Mouse (Mus musculus): ENCODE data around the gene Gli1.

Gene Gli1

DNA sequence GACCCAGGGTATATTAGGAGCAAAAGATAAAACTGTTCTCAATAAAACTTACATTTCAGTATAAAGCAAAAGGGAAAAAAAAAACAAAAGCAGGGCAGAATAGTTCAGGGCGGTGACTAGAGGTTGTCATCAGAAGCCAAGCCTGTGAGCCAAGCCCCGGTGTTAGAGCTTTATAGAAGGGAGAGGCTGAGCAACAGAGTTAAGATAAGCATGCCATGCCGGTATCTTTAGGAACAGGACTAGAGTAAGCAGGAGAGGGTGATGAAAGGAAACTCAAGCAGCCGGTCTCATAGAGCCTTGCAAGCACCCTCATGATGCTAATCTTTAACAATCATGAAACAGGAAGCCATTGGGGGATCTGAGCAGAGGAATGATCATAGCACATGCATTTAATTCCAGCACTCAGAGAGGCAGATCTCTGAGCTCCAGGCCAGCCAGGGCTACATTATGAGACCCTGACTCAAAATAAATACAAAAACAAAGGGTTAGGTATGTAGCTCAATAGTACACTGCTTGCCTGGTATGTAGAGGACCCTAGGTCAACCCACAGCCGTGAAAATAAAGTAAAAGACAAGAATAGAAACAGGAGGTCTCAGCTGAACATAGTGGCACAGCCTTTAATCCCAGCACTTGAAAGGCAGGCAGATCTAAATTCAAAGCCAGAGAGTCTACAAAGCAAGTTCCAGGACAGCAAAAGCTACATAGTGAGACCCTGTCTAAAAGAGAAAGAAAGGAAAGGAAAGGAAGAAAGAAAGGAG is 49.7 kb downstream of the Gli1 start:
- DNase-seq (ENCODE audit: low spot score in 2 of 2) = no peak

DNA sequence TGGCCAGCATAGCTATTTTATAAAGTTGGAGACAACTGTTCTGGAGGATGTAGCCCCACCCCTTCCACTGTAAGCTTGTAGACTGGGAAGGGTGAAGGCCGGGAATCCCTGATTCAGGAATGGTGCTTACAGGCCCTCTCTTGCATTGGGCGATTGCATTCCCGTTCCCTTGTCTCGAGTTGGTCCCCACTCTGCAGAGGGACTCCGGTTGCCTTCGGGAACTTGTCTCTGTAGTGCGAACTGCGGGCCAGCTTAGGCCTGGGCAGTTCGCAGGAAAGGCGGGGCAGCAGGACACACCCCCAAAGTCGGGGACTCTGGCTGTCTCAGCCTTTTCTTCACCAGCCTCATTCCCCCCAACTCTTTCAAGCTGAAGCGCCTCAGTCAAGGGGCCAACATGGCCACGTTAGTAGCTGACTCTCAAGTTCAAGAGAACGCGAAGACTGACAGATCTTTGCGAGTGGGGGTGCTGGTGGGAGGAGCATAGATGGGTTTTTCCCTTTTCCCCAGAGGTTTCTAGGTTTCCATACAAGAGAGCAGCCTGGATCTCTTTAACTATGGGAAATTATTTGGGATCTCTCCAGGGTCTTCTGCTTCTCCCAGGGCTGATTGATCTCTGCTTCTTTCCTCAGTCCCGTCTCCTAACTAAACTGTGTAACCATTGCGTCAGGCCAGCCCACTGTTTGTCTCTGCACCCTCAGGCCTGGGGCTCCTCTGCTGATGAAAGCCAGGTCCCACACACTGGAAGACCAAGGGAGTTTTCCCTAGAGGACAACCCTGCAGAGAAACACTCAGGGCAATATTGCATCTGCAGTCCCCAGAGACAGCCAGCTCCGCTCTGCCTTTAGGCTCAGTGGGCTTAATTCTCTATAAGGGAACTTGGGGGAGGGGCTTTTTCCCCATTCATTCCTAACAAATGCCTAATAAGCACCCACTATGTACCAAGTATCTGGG is 50.6 kb downstream of the Gli1 start:
- no peak for DNase-seq (ENCODE audit: low spot score in 2 of 2)

DNA sequence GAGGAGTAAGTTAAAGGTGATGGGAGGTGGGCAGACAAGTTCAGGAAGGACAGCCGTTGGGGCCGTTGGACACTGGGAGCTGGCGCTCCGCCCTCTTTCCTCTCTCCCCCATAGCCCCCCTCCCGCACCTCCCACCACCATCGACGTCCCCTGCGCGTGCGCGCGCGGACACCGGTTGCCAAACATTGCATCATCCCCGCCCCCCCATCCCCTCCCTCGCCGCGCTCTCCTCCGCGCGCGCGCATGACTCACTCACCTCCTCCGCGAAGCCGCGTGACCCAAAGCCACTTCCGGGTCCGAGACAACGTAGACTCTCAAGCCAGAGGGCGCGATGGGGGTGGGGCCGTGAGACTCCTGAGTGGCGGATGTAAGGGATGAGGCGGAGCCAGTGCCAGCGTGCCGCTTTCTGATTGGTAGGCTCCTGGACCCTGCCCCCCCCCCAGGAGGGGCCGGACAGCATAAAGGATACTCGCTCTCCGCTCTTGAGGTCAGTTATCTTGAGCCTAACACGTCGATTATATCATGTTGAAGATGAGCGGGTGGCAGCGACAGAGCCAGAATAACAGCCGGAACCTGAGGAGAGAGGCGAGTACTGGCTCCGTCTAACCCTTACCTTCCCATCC is 51.4 kb downstream of the Gli1 start:
- peak; percentile 98 to 100 for DNase-seq (ENCODE audit: low spot score in 2 of 2)

DNA sequence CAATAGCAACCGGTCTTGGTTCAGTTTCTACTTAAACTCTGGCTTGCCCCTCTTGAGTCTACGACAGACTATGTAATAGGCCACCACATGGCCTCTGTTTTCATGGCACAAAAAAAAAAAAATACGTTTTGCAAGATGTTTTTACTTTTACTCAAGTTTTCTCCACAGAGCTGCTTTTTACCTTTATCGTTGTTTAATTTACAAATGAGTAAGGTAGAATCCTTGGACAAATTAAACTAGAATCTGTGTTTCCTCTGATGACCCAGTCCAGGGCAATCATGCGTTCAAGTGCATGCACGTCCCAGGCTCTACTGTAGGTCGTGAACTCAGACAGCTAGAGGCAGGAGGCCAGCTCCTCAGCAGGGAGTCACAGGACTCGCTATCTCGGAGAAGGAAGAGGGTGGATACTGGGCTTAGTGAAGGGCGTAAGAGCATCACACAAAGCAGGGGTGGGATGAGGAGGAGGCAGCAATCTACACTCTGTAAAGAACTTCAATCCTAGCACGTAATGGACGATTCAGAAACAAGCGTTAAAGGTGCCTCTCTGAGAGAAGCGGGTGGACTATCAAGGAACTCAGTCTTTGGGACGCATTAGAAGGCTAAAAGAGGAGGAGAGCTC is 52.1 kb downstream of the Gli1 start:
- peak in 1 of 2 experiments; percentile 39 for DNase-seq (ENCODE audit: low spot score in 2 of 2)

DNA sequence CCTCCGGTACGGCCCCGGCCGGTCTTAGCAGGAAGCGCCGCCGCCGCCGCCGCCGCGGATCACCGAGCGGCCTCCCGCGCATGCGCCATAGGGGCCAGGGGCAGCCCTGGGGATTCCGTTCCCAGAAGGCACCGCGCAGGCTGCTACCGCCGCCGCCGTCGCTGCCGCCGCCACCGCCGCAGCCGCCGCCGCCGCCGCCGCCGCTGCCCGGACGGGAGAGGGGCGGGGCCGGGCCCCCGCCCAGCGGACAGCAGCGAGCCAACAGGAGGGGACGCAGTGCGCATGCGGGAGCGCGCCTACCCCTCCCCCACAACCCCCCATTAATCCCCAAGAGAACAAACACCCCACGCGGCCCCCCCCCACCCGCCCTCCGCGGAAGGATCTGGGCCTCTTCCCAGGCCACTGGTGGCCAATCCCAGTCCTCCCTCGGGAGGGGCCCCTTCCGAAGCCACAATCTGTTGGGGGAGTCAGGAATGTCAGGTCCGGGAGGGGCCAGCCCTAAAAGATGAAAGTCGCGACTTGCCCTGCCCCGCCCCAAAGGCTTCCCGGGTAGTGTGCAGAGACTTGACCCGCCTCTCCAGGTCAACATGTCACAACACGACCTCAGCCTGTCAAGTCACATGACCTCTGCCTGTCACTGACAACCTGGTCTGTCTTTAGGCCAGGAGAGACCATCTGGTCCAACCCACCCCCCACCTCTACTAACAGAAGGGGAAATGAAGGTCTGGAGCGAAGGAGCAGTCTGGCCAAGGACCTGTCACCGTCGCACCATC is 52.8 kb downstream of the Gli1 start, which contains the start of gene Mbd6:
Gene Mbd6 (minus strand): TSS at position 219 of the 773 bp plus-strand sequence.
- DNase-seq (ENCODE audit: low spot score in 2 of 2) = peak; percentile 74 to 82

DNA sequence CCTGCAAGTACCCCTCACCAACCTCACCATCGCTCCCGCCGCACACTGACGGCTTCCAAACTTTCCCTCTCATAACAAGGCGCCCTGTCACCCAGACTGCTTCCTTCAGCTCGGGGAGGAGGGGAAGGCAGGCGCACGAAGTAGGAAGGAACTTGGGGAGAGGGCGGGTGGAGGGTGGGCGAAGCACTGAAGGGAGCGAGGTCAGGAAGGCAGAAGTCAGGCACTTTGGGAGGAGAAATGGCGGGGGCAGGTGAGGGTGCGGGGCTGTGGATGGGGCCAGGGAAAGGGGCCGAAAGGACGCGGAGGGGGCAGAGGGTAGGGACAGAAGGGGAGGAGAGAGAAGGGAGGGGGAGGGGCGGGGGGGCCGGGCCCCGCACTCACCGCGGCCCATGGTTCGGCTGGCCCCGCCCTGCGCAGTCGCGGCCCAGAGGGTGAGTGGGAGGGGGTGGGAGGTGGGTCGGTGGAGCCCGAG is 53.4 kb downstream of the Gli1 start:
- peak in 1 of 2 experiments; percentile 50 for DNase-seq (ENCODE audit: low spot score in 2 of 2)

DNA sequence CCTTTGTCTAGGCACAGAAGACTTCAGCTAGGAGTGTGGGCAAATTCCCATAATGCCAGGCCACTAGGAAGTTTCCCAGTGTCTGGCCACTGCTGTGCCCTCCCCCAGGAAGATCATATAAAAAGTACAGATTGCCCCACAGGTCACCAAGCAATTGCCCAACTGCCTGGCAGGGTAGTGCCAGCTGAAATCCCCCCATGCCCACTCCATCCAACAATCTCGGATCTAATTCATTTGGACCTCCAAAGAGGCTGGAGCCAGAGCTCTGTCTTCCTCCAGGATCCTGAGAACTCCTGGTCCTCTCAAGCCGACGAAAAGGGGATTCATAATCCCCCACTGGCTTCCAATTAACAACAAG is 53.9 kb downstream of the Gli1 start:
- no peak for DNase-seq (ENCODE audit: low spot score in 2 of 2)

DNA sequence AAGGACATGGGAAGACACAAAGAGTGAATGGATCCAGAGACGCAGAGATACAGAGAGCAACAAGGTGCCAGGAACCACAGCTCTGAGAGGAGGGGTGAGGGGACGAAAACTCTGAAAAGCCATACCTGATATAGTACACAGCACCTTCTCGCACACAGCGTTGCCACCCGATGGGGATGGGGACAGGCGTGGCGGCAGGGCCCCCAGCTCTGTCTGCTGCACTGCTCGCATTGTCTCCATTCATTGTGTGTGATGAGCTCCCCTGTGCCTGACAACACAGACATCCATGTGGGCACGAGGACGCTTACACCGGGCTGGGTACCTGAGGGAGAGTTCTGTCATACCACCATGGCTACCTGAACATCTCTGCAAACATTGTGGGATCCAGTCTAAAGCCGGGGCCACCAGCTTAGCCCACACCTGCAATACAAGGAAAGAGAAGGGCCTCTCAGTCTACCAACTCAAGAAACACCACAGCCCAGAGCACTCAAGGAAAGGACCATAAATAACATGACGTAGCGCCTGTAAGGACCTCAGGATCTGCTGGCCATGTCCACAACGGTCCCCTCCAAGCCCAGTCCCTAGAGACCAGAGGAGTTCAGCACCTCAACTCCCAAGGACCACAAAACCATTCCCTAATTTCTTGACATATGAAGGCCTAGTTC is 54.4 kb downstream of the Gli1 start:
- no peak for DNase-seq (ENCODE audit: low spot score in 2 of 2)

DNA sequence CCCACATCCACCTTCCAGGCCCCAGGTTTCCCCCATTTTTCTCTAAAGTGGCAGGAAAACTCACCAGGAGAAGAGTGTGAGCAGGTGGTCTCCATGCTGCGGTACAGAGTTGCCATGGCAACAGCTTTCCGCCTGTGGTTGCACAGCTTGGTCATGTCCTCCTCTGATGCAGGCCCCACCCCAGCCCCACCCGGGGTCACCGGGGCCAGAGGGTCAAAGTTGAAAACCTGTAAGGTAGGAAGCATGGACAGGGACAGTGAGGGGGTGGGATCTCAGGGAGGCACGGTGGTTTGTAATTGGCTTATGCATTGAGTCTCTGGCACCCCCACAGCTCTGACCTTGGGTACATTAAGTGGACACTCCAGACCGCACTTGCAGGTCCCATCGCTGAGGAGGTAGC is 55.0 kb downstream of the Gli1 start:
- DNase-seq (ENCODE audit: low spot score in 2 of 2) = no peak

DNA sequence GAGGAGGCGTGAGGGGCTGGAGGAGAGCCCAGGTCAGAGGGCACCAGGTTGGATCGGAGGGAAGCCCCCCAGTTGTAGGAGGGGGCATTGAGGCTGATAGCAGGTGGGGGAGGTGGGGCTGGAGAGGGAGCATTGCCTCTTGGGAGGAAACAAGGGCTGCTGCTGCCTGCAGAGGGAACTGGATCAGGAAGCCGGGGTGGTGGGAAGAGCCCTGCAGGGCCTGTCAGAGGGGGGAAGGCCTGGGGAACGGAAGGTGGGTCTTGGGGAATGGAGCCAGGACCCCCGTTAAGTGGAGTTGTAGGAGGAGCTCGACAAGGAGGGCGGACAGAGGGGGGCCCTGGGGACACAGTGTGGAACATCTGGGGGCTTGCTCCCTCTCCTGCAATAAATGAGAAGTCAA is 55.6 kb downstream of the Gli1 start:
- DNase-seq (ENCODE audit: low spot score in 2 of 2) = no peak

DNA sequence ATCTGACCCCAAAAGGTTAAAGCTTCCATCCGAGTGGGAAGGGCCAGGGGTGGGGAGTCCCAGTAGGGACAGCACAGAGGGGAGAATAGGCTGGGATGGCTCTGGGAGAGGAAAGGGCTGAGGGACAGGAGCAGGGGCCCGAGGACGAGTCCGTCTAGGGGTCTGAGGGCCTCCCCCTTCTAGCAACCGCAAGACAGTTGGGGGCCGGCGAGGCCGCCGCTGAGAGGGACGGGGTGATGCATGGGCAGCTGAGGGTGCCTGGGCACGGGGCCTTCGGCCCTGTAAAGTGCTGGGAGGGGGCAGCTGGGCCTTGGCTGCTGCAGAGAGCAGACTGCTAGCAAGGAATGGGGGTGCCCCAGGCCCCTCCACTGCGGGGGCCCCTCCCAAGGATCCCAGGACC is 56.1 kb downstream of the Gli1 start:
- DNase-seq (ENCODE audit: low spot score in 2 of 2) = no peak

DNA sequence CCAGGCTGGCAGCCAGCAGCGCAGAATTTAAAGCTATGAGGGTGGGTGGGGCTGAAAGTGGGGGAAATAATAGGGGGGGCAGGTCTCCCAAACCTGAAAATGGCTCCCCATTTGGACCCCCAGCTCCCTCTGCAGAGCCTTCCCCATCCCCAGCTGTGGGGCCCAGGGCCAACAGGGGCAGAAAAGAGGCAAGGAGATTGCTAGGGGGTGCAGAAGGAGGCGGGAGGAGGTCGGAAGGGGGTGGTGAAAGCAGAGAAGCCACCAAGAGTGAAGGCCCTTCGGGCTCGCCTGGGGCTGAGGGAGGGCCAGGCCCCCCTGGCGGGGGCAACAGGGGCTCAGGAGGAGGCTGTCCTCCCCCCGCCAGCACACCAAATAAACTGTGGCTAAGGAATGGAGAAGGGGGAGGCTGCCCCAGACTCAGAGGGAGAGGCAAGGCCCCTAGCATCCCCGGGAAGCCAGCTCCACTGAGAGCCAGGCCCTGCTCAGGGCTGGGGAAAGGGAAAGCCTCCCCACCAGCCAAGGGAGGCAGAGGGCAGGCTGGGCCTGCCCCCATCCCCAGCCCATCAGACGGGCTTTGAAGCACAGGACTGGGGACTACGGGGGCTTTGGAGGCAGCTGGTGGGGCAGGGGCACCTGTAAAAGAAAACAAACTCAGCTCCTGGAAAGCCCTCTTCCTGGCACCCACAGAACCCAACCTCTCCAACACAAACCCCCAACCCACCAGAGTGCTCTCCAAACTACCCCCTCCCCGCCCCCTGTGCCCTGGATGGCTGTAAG is 56.9 kb downstream of the Gli1 start:
- DNase-seq (ENCODE audit: low spot score in 2 of 2) = no peak

DNA sequence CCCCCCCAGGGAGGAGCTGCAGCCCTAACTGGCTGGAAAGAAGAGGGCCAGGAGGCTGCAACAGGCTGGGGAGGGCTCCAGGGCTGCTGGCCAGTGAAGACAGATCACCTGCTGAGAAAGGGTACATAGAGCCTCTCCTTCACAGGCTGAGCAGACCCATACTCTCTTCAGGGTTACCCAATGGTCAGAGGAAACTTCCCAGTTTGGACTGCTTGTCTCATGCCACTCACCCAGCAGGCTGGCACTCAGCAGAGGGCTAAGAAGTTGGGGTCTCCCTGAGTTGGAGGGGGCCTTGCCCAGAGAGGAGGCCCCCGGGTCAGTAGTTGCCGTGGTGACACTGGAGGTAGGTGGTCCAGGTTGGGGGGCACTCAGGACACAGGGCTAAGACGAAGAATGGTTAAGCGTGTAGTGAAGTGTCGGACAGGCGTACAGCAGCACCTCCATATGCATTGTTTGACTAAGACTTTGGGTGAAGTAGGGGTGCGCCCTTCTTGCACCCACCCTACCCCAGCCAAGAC is 57.6 kb downstream of the Gli1 start:
- DNase-seq (ENCODE audit: low spot score in 2 of 2) = no peak

DNA sequence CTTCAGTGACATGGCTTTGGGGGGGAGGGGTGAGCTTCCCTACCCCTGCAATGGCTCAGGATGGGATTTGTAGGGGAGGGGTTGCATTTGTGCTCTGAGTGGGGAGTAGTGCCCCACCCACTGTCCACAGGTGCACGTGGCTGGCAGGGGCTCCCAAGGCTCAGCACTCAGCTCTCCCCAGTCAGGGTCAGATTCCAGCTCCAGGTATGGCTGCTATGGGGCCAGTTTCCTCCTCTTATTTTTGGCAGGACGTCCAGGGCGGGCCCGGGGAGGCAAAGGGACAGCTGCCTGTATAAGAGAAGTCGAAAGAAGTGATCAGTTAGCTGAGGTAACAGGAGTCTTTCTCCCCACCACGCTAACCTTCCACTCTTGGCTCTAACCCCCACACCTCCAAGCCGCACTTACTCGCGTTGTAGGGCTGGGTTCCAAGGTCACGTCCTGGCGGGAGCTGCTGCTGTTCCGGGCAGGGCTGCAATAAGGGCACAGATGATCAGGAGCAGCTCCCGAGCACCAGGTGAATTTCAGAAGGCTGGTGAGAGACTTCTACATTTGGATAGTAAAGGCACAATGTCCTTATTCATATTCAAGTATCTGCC is 59.1 kb downstream of the Gli1 start:
- no peak for DNase-seq (ENCODE audit: low spot score in 2 of 2)

DNA sequence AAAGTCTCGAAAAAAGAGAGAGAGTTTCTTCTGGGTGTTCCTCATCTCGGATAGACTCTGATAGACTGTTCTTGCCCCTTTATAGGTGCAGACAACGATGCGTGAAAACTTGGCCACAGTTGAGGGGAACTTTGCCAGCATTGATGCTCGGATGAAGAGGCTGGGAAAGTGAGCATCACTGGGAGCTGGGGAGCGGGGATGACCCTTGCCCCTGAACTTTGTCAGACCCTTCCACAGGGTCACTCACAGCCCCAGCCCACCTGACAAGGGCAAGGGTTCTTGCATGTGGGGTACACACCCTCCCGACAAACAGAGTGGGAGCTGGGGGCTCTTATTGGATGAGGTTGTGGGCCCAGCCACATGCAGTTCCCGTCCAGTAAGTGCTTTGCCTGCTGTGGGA is 60.5 kb downstream of the Gli1 start:
- no peak for DNase-seq (ENCODE audit: low spot score in 2 of 2)

All from left cerebral cortex, adult 9 months (tissue).